Mouse (Mus musculus) liver, embryonic 13.5 days (tissue): ENCODE results near the gene Iqcg. TPM values are rescaled to one million over a fixed set of nuclear protein-coding genes. Genes with fewer than 3 reads are reported as not detected.

ENCODE experiments used
- ATAC-seq: fragments of 200-750 bp; cut with Nextera tagmentation; 2 replicates; pipeline ENCODE4 v1.8.0; 2017; ENCODE audit warnings: low read depth, mild to moderate bottlenecking, moderate number of reproducible peaks, moderate library complexity
- DNase-seq: peaks from one replicate; pipeline ENCODE4 v3.0.0; 2022
- H3K27ac ChIP-seq: fragments of 300-500 bp; sonication (generic); 2 replicates; pipeline ENCODE4 v1.5.1; 2015; ENCODE audit warnings: moderate library complexity, mild to moderate bottlenecking, inconsistent platforms
- H3K27me3 ChIP-seq: fragments of 300-500 bp; sonication (generic); 2 replicates; pipeline ENCODE4 v1.6.1; 2015; ENCODE audit warnings: mild to moderate bottlenecking, inconsistent platforms
- H3K36me3 ChIP-seq: fragments of 300-500 bp; sonication (generic); 2 replicates; pipeline ENCODE4 v1.6.1; 2015; ENCODE audit warnings: mild to moderate bottlenecking, inconsistent platforms
- H3K4me1 ChIP-seq: fragments of 300-500 bp; sonication (generic); replicated peaks from 2 replicates; pipeline ENCODE4 v1.6.1; 2015; ENCODE audit warnings: inconsistent platforms
- H3K4me2 ChIP-seq: fragments of 300-500 bp; sonication (generic); 2 replicates; pipeline ENCODE4 v1.6.1; 2015; ENCODE audit warnings: inconsistent platforms, mild to moderate bottlenecking, moderate library complexity
- H3K4me3 ChIP-seq: fragments of 300-500 bp; sonication (generic); replicated peaks from 2 replicates; pipeline ENCODE4 v1.5.1; 2015; ENCODE audit warnings: mild to moderate bottlenecking, inconsistent platforms
- H3K9ac ChIP-seq: fragments of 300-500 bp; sonication (generic); 2 replicates; pipeline ENCODE4 v1.6.1; 2015; ENCODE audit warnings: mild to moderate bottlenecking, inconsistent platforms
- H3K9me3 ChIP-seq: fragments of 300-500 bp; sonication (generic); replicated peaks from 2 replicates; pipeline ENCODE4 v1.6.1; 2016; ENCODE audit warnings: inconsistent platforms
- WGBS: fragments of 180-500 bp; shearing (Covaris S2); methylation state at CpG from one replicate; pipeline ENCODE4 v1.1.7; 2015; ENCODE audit not compliant: insufficient replicate concordance; 5-methylcytosine and 5-hydroxymethylcytosine counted together
- polyA plus RNA-seq: library from polyadenylated mRNA; unstranded; fragments of >200 nt; fragmentation: Nextera tagmentation; extraction: Ambion mirVana; gene quantifications from 2 replicates; pipeline ENCODE4 v1.2.1, GENCODE M21; 2015

The Iqcg gene
- 0.82 and 0.97 TPM in 2 replicates for polyA plus RNA-seq

GRCm38 (mm10) chr16:33056095-33056785 lies at the start of gene Iqcg, which contains the start of gene Rpl35a:
Gene Iqcg, minus strand, starts transcription at chr16:33056218.
Gene Rpl35a, plus strand, starts transcription at chr16:33056453.
- H3K36me3 ChIP-seq: peaks cover 32% of the 10 kb centered on the region
- peak within 1 kb of the TSS; percentile 72 for H3K4me2 ChIP-seq
- H3K4me3 ChIP-seq: peak within 1 kb of the TSS; percentile 80
- H3K9ac ChIP-seq: peak within 1 kb of the TSS; percentile 96
- DNase-seq (peak; percentile 82), ATAC-seq (peak; percentile 87)
- WGBS: under 1% methylated on average over 46 of the region's 47 CpGs
- H3K4me1 ChIP-seq: peaks cover 36% of the 10 kb centered on the region
- H3K9me3 ChIP-seq: no peaks in the 10 kb centered on the region
- H3K27ac ChIP-seq: peak within 1 kb of the TSS; percentile 88
- H3K27me3 ChIP-seq: no peaks in the 10 kb centered on the region

GRCm38 (mm10) chr16:33085666-33086065 lies 29.6 kb upstream of the Iqcg start:
- Histone ChIP-seq H3K9ac (no peak overlapping the region), H3K9me3 (no peaks in the 10 kb centered on the region), H3K4me2 (no peak overlapping the region), H3K4me3 (no peak overlapping the region), H3K27me3 (no peaks in the 10 kb centered on the region), H3K4me1 (no peaks in the 10 kb centered on the region), H3K36me3 (0 out of 2 replicates have a peak, but pooled peaks cover 6% of the 10 kb centered on the region), H3K27ac (no peak overlapping the region)
- ATAC-seq (no peak), DNase-seq (no peak)
- WGBS: 63% methylated on average over 8 of the region's 8 CpGs

- no peak overlapping the region for H3K4me2 ChIP-seq
- 82% methylated on average over 2 of the region's 2 CpGs for WGBS
- no peak overlapping the region for H3K9ac ChIP-seq
- H3K4me1 ChIP-seq: no peaks in the 10 kb centered on the region
- H3K9me3 ChIP-seq: no peaks in the 10 kb centered on the region
- no peak overlapping the region for H3K4me3 ChIP-seq
- 0 out of 2 replicates have a peak, but pooled peaks cover 6% of the 10 kb centered on the region for H3K36me3 ChIP-seq
- ATAC-seq (no peak), DNase-seq (no peak)
- no peak overlapping the region for H3K27ac ChIP-seq
- no peaks in the 10 kb centered on the region for H3K27me3 ChIP-seq
Measured at GRCm38 (mm10) chr16:33083996-33084395, 28.0 kb upstream of the Iqcg start.

GRCm38 (mm10) chr16:33082951-33083350 lies 26.9 kb upstream of the Iqcg start:
- no peak overlapping the region for H3K27ac ChIP-seq
- 74% methylated on average over 6 of the region's 6 CpGs for WGBS
- H3K4me2 ChIP-seq: no peak overlapping the region
- H3K4me1 ChIP-seq: no peaks in the 10 kb centered on the region
- no peaks in the 10 kb centered on the region for H3K9me3 ChIP-seq
- H3K4me3 ChIP-seq: no peak overlapping the region
- no peak overlapping the region for H3K9ac ChIP-seq
- 0 out of 2 replicates have a peak, but pooled peaks cover 2% of the 10 kb centered on the region for H3K36me3 ChIP-seq
- DNase-seq: no peak
- no peaks in the 10 kb centered on the region for H3K27me3 ChIP-seq
- no peak for ATAC-seq

GRCm38 (mm10) chr16:33080063-33080462 lies 24.0 kb upstream of the Iqcg start:
- Histone ChIP-seq H3K27me3 (no peaks in the 10 kb centered on the region), H3K4me2 (no peak overlapping the region), H3K36me3 (0 out of 2 replicates have a peak, but pooled peaks cover 2% of the 10 kb centered on the region), H3K27ac (no peak overlapping the region), H3K4me1 (0 out of 2 replicates have a peak, but pooled peaks cover 4% of the 10 kb centered on the region), H3K9ac (no peak overlapping the region), H3K9me3 (no peaks in the 10 kb centered on the region), H3K4me3 (no peak overlapping the region)
- WGBS: 79% methylated on average over 7 of the region's 7 CpGs
- DNase-seq (no peak), ATAC-seq (no peak)

- ATAC-seq (no peak), DNase-seq (no peak)
- Histone ChIP-seq H3K4me1 (peaks cover 13% of the 10 kb centered on the region; the same call in 1 of the 2 replicates), H3K27me3 (no peaks in the 10 kb centered on the region), H3K4me2 (no peak overlapping the region), H3K9ac (no peak overlapping the region), H3K36me3 (no peaks in the 10 kb centered on the region), H3K9me3 (no peaks in the 10 kb centered on the region), H3K27ac (no peak overlapping the region), H3K4me3 (no peak overlapping the region)
- 56% methylated on average over 5 of the region's 5 CpGs for WGBS
Measured at GRCm38 (mm10) chr16:33077069-33077627, 21.1 kb upstream of the Iqcg start.

- DNase-seq (no peak), ATAC-seq (no peak)
- no peak overlapping the region for H3K4me3 ChIP-seq
- WGBS: 62% methylated on average over 6 of the region's 6 CpGs
- H3K27ac ChIP-seq: no peak overlapping the region
- no peak overlapping the region for H3K4me2 ChIP-seq
- H3K27me3 ChIP-seq: no peaks in the 10 kb centered on the region
- no peak overlapping the region for H3K9ac ChIP-seq
- peaks cover 3% of the 10 kb centered on the region; the same call in 1 of the 2 replicates for H3K36me3 ChIP-seq
- H3K9me3 ChIP-seq: no peaks in the 10 kb centered on the region
- peaks cover 13% of the 10 kb centered on the region; the same call in 1 of the 2 replicates for H3K4me1 ChIP-seq
Measured at GRCm38 (mm10) chr16:33076078-33076477, 20.1 kb upstream of the Iqcg start.

- 44% methylated on average over 5 of the region's 5 CpGs for WGBS
- H3K9ac ChIP-seq: no peak overlapping the region
Measured at GRCm38 (mm10) chr16:33074967-33075366, 18.9 kb upstream of the Iqcg start.

GRCm38 (mm10) chr16:33072871-33073557 lies 17.0 kb upstream of the Iqcg start:
- Histone ChIP-seq H3K27ac (no peak overlapping the region), H3K4me3 (no peak overlapping the region), H3K4me2 (no peak overlapping the region), H3K9me3 (no peaks in the 10 kb centered on the region), H3K4me1 (peaks cover 13% of the 10 kb centered on the region; the same call in 1 of the 2 replicates), H3K36me3 (peaks cover 8% of the 10 kb centered on the region; the same call in 1 of the 2 replicates), H3K9ac (no peak overlapping the region), H3K27me3 (no peaks in the 10 kb centered on the region)
- WGBS: 69% methylated on average over 6 of the region's 6 CpGs
- no peak for ATAC-seq
- DNase-seq: no peak

More at GRCm38 (mm10) chr16:33074967-33075366, 18.9 kb upstream of the Iqcg start:
- no peak overlapping the region for H3K4me2 ChIP-seq
- H3K27me3 ChIP-seq: no peaks in the 10 kb centered on the region
- no peak overlapping the region for H3K4me3 ChIP-seq
- DNase-seq (no peak), ATAC-seq (no peak)
- peaks cover 13% of the 10 kb centered on the region; the same call in 1 of the 2 replicates for H3K4me1 ChIP-seq
- no peak overlapping the region for H3K27ac ChIP-seq
- no peaks in the 10 kb centered on the region for H3K9me3 ChIP-seq
- H3K36me3 ChIP-seq: peaks cover 8% of the 10 kb centered on the region; the same call in 1 of the 2 replicates

GRCm38 (mm10) chr16:33070928-33071327 lies 14.9 kb upstream of the Iqcg start:
- H3K4me2 ChIP-seq: no peak overlapping the region
- no peak overlapping the region for H3K27ac ChIP-seq
- H3K27me3 ChIP-seq: no peaks in the 10 kb centered on the region
- DNase-seq (no peak), ATAC-seq (no peak)
- H3K4me1 ChIP-seq: peaks cover 9% of the 10 kb centered on the region; the same call in 1 of the 2 replicates
- H3K9me3 ChIP-seq: no peaks in the 10 kb centered on the region
- peaks cover 8% of the 10 kb centered on the region; the same call in 1 of the 2 replicates for H3K36me3 ChIP-seq
- no peak overlapping the region for H3K9ac ChIP-seq
- no peak overlapping the region for H3K4me3 ChIP-seq

- H3K4me2 ChIP-seq: no peak overlapping the region
- ATAC-seq (no peak), DNase-seq (no peak)
- 71% methylated on average over 9 of the region's 9 CpGs for WGBS
- no peak overlapping the region for H3K27ac ChIP-seq
- no peaks in the 10 kb centered on the region for H3K27me3 ChIP-seq
- H3K9ac ChIP-seq: no peak overlapping the region
- H3K36me3 ChIP-seq: peaks cover 13% of the 10 kb centered on the region
- H3K4me3 ChIP-seq: no peak overlapping the region
- peaks cover 37% of the 10 kb centered on the region for H3K4me1 ChIP-seq
- no peaks in the 10 kb centered on the region for H3K9me3 ChIP-seq
Measured at GRCm38 (mm10) chr16:33064636-33065035, 8.6 kb upstream of the Iqcg start.
